Mouse (Mus musculus): ENCODE data around the gene Gabarapl2.

DNA sequence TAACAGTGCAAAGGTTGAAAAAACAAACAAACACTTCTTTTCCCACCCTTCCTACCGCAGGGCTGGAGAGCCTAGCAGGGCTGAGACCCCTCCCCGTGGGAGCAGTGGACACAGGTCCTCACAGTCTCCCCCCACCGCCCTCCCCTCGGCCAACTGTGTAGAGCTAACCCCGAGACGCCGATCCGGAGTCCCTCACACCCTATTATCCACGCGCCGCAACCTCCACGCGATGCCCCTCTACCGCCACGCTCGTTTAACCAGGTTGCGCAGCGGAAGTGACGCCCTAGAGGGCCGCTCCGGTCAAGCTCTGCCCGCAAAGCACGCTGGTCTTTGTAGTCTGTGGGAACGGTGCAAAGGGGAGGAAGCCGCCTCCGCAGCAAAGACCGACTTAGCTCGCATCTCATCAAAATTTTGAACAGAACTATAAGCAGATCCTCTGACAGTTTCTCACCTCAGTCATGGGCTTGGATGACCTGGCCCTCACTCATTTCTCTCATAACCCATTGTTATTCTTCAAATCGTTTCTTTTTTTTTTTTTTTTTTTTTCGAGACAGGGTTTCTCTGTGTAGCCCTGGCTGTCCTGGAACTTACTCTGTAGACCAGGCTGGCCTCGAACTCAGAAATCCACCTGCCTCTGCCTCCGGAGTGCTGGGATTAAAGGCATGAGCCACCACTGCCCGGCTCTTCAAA lies 51.7 kb downstream of the Gabarapl2 start, which contains the start of gene Adat1:
- TF ChIP-seq CTCF (IDR thresholded peaks at IDR 0.05) = peak; percentile 48
- TF ChIP-seq EP300 (IDR thresholded peaks at IDR 0.05) = no peak

All from lung, postnatal 0 days (tissue).